In the genomic region with DNA sequence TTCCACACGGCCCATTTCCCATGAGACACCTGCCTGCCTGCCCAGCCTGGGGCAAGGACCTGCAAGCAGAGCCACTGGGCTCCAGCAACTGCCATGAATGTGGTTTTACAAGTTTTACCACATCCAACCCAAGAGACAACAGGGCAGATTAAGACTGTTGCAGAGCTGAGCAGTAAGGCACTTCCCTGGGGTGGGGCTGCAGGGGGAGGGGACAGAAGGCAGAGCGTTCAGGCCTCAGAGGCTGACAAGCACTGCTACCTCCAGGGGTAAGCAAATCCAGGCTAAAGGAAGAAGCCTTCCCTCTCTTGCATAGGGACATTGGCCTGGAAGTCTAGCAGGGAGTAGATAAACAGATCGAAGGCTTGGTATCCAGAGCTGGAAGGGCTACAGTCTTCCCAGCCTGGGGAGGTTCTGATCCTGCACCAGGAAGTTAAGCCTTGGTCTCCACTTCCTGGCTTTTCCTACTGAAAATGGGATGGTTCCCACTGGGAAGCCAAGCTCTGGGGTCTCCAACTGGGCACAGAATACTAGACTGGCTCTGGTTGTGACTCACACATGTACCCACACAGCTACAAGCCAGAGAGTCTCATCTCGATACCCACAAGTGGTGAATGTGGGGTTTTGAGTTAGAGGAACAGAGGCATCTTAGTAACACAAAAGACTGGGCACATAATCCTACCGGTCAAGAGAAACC, we compare ENCODE assay signal across 8 mouse cellular contexts. TPM values are rescaled to one million over a fixed set of nuclear protein-coding genes. Genes with fewer than 3 reads are reported as not detected.
DNase-seq lines count a peak whose midpoint lies in the region; ATAC-seq and TF ChIP-seq lines count a peak whose summit lies in the region.

No protein-coding gene starts in this region.

- no peak for ATAC-seq in hindbrain, embryonic 13.5 days (ENCODE audit: low FRiP score)
- no peak for ATAC-seq in liver, embryonic 14.5 days (ENCODE audit: insufficient read depth)

- TF ChIP-seq EP300 in liver, embryonic 14.5 days (IDR thresholded peaks at IDR 0.05; ENCODE audit: low read depth), result no peak

- H3K27ac ChIP-seq in layer of hippocampus, adult 2 months, result peak overlapping the region; percentile 99
- H3K27ac ChIP-seq in cortical plate, adult 2 months (ENCODE audit: insufficient read depth, low read length), result 0 out of 2 replicates have a peak overlapping the region, but pooled peaks have one; percentile 32
- peak overlapping the region; percentile 99 for H3K27ac ChIP-seq in hindbrain, embryonic 13.5 days
- H3K27ac ChIP-seq in liver, embryonic 14.5 days, result peak overlapping the region; percentile 99

- H3K4me1 ChIP-seq in cortical plate, adult 2 months (ENCODE audit: control insufficient read depth, insufficient read depth, low read length), result peaks cover 6% of the 10 kb centered on the region; the same call in 1 of the 2 replicates
- H3K4me1 ChIP-seq in hindbrain, embryonic 13.5 days (replicated peaks), result peaks cover 50% of the 10 kb centered on the region
- peaks cover 28 to 46% of the 10 kb centered on the region in 2 experiments for H3K4me1 ChIP-seq in liver, embryonic 14.5 days (replicated peaks; ENCODE audit: control insufficient read depth in 2 of 2, insufficient read depth in 2 of 2, low read length in 1 of 2)

- no peaks in the 10 kb centered on the region for H3K27me3 ChIP-seq in hindbrain, embryonic 13.5 days
- H3K27me3 ChIP-seq in liver, embryonic 14.5 days (ENCODE audit: control insufficient read depth, insufficient read depth, low read length), result no peaks in the 10 kb centered on the region

- H3K4me2 ChIP-seq in hindbrain, embryonic 13.5 days, result peak overlapping the region; percentile 89
- H3K4me2 ChIP-seq in liver, embryonic 14.5 days (ENCODE audit: low read depth), result peak overlapping the region; percentile 99

- H3K9ac ChIP-seq in hindbrain, embryonic 13.5 days, result peak overlapping the region; percentile 88
- H3K9ac ChIP-seq in liver, embryonic 14.5 days (replicated peaks), result peak overlapping the region; percentile 93

- WGBS in hindbrain, embryonic 13.5 days, result 36% methylated on average over 5 of the region's 5 CpGs
- WGBS in liver, embryonic 14.5 days (ENCODE audit: insufficient replicate concordance), result 3% methylated on average over 5 of the region's 5 CpGs

- H3K36me3 ChIP-seq in hindbrain, embryonic 13.5 days, result peaks cover 31% of the 10 kb centered on the region
- H3K36me3 ChIP-seq in liver, embryonic 14.5 days (replicated peaks; ENCODE audit: control insufficient read depth, insufficient read depth, low read depth), result no peaks in the 10 kb centered on the region; the same call in 1 of the 2 replicates

- H3K4me3 ChIP-seq in layer of hippocampus, adult 2 months, result peak overlapping the region; percentile 100
- H3K4me3 ChIP-seq in cortical plate, adult 2 months (ENCODE audit: insufficient read depth, low read length), result peak overlapping the region; percentile 87
- H3K4me3 ChIP-seq in hindbrain, embryonic 13.5 days, result peak overlapping the region; percentile 67
- peak overlapping the region; percentile 84 to 91 for H3K4me3 ChIP-seq in liver, embryonic 14.5 days (ENCODE audit: insufficient read depth in 1 of 2, low read depth in 2 of 2, low read length in 2 of 2)

- TF ChIP-seq POLR2A in cortical plate, adult 2 months (IDR thresholded peaks at IDR 0.05; ENCODE audit: extremely low read depth, insufficient read depth, low read length), result no peak

- H3K9me3 ChIP-seq in hindbrain, embryonic 13.5 days, result no peaks in the 10 kb centered on the region
- H3K9me3 ChIP-seq in liver, embryonic 14.5 days (ENCODE audit: control insufficient read depth, low read length), result no peaks in the 10 kb centered on the region

- DNase-seq in layer of hippocampus, adult 2 months (ENCODE audit: low spot score in 2 of 2), result no peak
- DNase-seq in layer of hippocampus, adult 9-10 months (ENCODE audit: low spot score), result no peak
- no peak for DNase-seq in liver, embryonic 14.5 days (ENCODE audit: low read depth in 3 of 3, low spot score in 3 of 3)
- DNase-seq in natural killer cell, adult 2 months (ENCODE audit: low spot score in 2 of 2), result peak; percentile 75 to 86
- DNase-seq in layer of hippocampus, adult 11-12 months (ENCODE audit: low spot score), result no peak
- no peak for DNase-seq in right cerebral cortex, postnatal 10 days (ENCODE audit: low spot score in 2 of 2)

- no peak for TF ChIP-seq CTCF in layer of hippocampus, adult 2 months (conservative IDR thresholded peaks at IDR 0.05)
- TF ChIP-seq CTCF in cortical plate, adult 2 months (IDR thresholded peaks at IDR 0.05; ENCODE audit: extremely low read depth, insufficient read depth, low read length), result no peak
- TF ChIP-seq CTCF in liver, embryonic 14.5 days (IDR thresholded peaks at IDR 0.05; ENCODE audit: low read depth), result no peak

RNA-seq across cellular contexts. Expression of a gene that starts 1.8 kb away (rescaled TPM):
- total RNA-seq in layer of hippocampus, adult 2 months (2021), result 10 to 100 TPM; 95.8 to 96.4 TPM
- polyA plus RNA-seq in cortical plate, adult 2 months (2012; rRNA removed), result 58.4 and 59.4 TPM in 2 replicates
- 53.7 and 54.1 TPM in 2 replicates for polyA plus RNA-seq in hindbrain, embryonic 13.5 days (2015; fragmentation: Nextera tagmentation; extraction: Ambion mirVana)
- polyA plus RNA-seq in liver, embryonic 14.5 days (2012; rRNA removed), result 5.4 and 6.7 TPM in 2 replicates
- polyA plus RNA-seq in liver, embryonic 14.5 days (2014; fragmentation: Nextera tagmentation; extraction: Ambion mirVana), result 9.0 and 9.5 TPM in 2 replicates

RNA-seq across cellular contexts. Expression of a gene that starts 7.7 kb away (rescaled TPM):
- 100 to 1,000 TPM; 211 to 212 TPM for total RNA-seq in layer of hippocampus, adult 2 months (2021)
- 229 and 239 TPM in 2 replicates for polyA plus RNA-seq in cortical plate, adult 2 months (2012; rRNA removed)
- polyA plus RNA-seq in hindbrain, embryonic 13.5 days (2015; fragmentation: Nextera tagmentation; extraction: Ambion mirVana), result 107 and 115 TPM in 2 replicates
- 15.7 and 16.3 TPM in 2 replicates for polyA plus RNA-seq in liver, embryonic 14.5 days (2012; rRNA removed)
- 17.6 and 18.0 TPM in 2 replicates for polyA plus RNA-seq in liver, embryonic 14.5 days (2014; fragmentation: Nextera tagmentation; extraction: Ambion mirVana)

RNA-seq across cellular contexts. Expression of a gene that starts 43.1 kb away (rescaled TPM):
- total RNA-seq in layer of hippocampus, adult 2 months (2021), result not detected
- polyA plus RNA-seq in cortical plate, adult 2 months (2012; rRNA removed), result not detected in 2 replicates
- 0.65 TPM in 2 replicates for polyA plus RNA-seq in hindbrain, embryonic 13.5 days (2015; fragmentation: Nextera tagmentation; extraction: Ambion mirVana)
- polyA plus RNA-seq in liver, embryonic 14.5 days (2012; rRNA removed), result not detected in 2 replicates
- polyA plus RNA-seq in liver, embryonic 14.5 days (2014; fragmentation: Nextera tagmentation; extraction: Ambion mirVana), result not detected in 2 replicates

Comparison
In these comparisons a context has a peak if more than half of its experiments do, and no peak if none do; other contexts are left out.
1. DNase-seq: peak in natural killer cell, adult 2 months (2 of 2); none in layer of hippocampus, adult 2 months (0 of 2), layer of hippocampus, adult 9-10 months (single experiment), liver, embryonic 14.5 days (0 of 3), layer of hippocampus, adult 11-12 months (single experiment) and right cerebral cortex, postnatal 10 days (0 of 2).
2. H3K27ac ChIP-seq: peak in every context shown above with its lines; median percentile 99 in layer of hippocampus, adult 2 months; 99 in hindbrain, embryonic 13.5 days; 99 in liver, embryonic 14.5 days; 32 in cortical plate, adult 2 months.
3. Peak in every context shown above with its lines, with median percentiles within 50 percentile points of each other: H3K4me3 ChIP-seq.